Mouse (Mus musculus): ENCODE measurements around the gene Fuca1. TPM values are rescaled to one million over a fixed set of nuclear protein-coding genes. Genes with fewer than 3 reads are reported as not detected.
A peak's percentile ranks its signal among the peaks of the same experiment; 100 is the strongest.

The Fuca1 gene
- total and polyA plus RNA-seq, 3 experiments = 26.8 to 48.6 TPM; not detected in 1

DNA sequence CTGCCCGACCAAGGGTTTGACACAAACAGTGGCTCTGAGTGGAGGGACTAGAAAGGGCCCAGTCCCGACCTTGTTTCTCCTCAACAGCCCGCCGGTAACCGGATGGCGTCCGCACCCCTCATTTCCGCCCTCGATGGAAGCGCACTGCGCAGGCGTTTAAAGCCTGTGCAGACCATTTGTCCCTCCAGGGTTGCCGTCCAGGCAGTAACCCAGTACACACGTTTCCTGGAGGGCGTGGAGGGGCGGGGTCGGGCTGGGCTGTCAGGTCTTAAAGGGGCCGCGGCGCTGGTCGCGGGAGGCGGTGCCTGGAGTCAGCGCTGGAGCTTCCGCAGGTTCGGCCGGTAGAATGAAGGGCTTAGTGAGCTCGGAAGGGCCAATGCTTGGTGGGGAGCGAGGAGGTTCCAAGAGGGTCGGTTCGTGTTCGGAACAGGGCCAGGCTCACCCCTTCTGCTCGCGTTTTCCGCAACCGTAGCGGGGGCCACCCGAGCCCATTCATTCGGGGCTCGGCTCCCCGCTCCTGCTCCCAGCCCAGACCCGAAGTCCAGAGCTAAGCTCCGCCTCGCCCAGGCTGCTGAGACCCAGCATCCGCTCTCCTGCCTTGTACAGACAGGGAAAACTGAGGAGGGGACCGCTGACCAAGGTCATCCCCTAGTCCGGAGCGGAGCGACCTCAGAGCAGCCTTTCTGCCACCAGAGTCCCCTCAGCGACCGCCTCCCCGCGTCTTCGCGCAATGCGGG, 43.1 kb downstream of the Fuca1 start, which contains the start of gene Gale (continued):
- TF ChIP-seq NRF1 (IDR thresholded peaks at IDR 0.05; ENCODE audit: insufficient read depth, low read depth, low read length, poor library complexity, severe bottlenecking) (peak; percentile 87), CHD1 (IDR thresholded peaks at IDR 0.05; ENCODE audit: low read depth, low read length) (no peak), RCOR1 (IDR thresholded peaks at IDR 0.05; ENCODE audit: low read depth, low read length) (no peak), MXI1 (IDR thresholded peaks at IDR 0.05; ENCODE audit: low read depth, low read length) (peak; percentile 88), POLR2A (IDR thresholded peaks at IDR 0.05; ENCODE audit: control insufficient read depth in 1 of 2, insufficient read depth in 1 of 2, low read depth in 1 of 2, low read length in 2 of 2, poor library complexity in 1 of 2) (peak; percentile 88 to 97), MYB (IDR thresholded peaks at IDR 0.05; ENCODE audit: low read depth, low read length) (no peak), TAL1 (IDR thresholded peaks at IDR 0.05; ENCODE audit: low read length) (no peak), EP300 (IDR thresholded peaks at IDR 0.05; ENCODE audit: low read depth in 1 of 2, low read length in 2 of 2) (peak in 1 of 2 experiments; percentile 43; a peak in 2 of 4 replicates), HCFC1 (IDR thresholded peaks at IDR 0.05; ENCODE audit: low read depth, low read length) (peak; percentile 97), KAT2A (conservative IDR thresholded peaks at IDR 0.05; ENCODE audit: low read depth, low read length) (peak; percentile 75), ZKSCAN1 (IDR thresholded peaks at IDR 0.05; ENCODE audit: low read depth, low read length) (no peak), CHD2 (IDR thresholded peaks at IDR 0.05; ENCODE audit: low read length) (no peak), GATA1 (IDR thresholded peaks at IDR 0.05; ENCODE audit: low read depth, low read length) (no peak)

DNA sequence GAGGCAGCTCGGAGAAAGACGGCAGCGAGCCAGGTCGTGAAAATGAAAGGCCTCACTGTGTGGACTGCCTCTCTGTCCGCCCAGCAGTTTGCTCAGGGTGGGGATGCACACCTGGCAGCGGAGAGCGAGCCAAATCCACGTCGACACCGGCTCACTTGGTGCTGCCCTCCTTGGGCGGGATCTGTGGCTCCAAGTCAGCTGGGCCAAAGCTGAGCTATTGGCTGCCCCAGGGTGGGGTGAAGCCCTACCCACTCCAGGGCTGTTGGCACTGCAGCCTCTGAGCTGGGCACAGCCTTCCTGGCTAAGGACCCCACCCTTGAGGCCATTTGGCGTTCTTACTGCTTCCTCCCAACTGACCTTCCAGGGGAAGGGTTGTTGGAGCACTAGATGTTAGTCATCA, 43.9 kb downstream of the Fuca1 start:
- peaks cover 7% of the 10 kb centered on the region; the same call in 1 of the 2 replicates for H3K79me2 ChIP-seq (ENCODE audit: control insufficient read depth, insufficient read depth, low read length, poor library complexity)
- peak; percentile 59 for DNase-seq (ENCODE audit: low read depth, low spot score)
- H3K27ac ChIP-seq (ENCODE audit: control insufficient read depth, low read depth, low read length) = no peak overlapping the region
- TF ChIP-seq MAX (IDR thresholded peaks at IDR 0.05; ENCODE audit: low read length) (no peak), NELFE (IDR thresholded peaks at IDR 0.05; ENCODE audit: low read depth, low read length) (0 out of 2 replicates have a peak, but pooled peaks have one; percentile 16), GATA1 (IDR thresholded peaks at IDR 0.05; ENCODE audit: low read depth, low read length) (no peak), MYB (IDR thresholded peaks at IDR 0.05; ENCODE audit: low read depth, low read length) (no peak), ZNF384 (IDR thresholded peaks at IDR 0.05; ENCODE audit: low read depth, low read length) (no peak), TCF12 (IDR thresholded peaks at IDR 0.05; ENCODE audit: low read depth, low read length) (no peak), TBP (IDR thresholded peaks at IDR 0.05; ENCODE audit: low read depth, low read length) (no peak), SIN3A (IDR thresholded peaks at IDR 0.05; ENCODE audit: low read length) (0 out of 2 replicates have a peak, but pooled peaks have one; percentile 7), POLR2AphosphoS2 (IDR thresholded peaks at IDR 0.05; ENCODE audit: low read length) (no peak), MYC (IDR thresholded peaks at IDR 0.05; ENCODE audit: low read depth, low read length) (no peak), ZKSCAN1 (IDR thresholded peaks at IDR 0.05; ENCODE audit: low read depth, low read length) (no peak), MXI1 (IDR thresholded peaks at IDR 0.05; ENCODE audit: low read depth, low read length) (no peak; the same call in 1 of the 2 replicates), ETS1 (IDR thresholded peaks at IDR 0.05; ENCODE audit: low read depth, low read length) (0 out of 2 replicates have a peak, but pooled peaks have one; percentile 16), E2F4 (IDR thresholded peaks at IDR 0.05; ENCODE audit: borderline replicate concordance, low read depth, low read length) (no peak)
- no peaks in the 10 kb centered on the region for H3K9me3 ChIP-seq (replicated peaks; ENCODE audit: insufficient read depth, low read length)
- no peaks in the 10 kb centered on the region for H3K27me3 ChIP-seq (ENCODE audit: control insufficient read depth in 1 of 2, insufficient read depth in 2 of 2, low read length in 2 of 2)
- H3K4me3 ChIP-seq (ENCODE audit: control insufficient read depth in 1 of 2, insufficient read depth in 1 of 2, low read depth in 2 of 2, low read length in 2 of 2) = peak overlapping the region; percentile 78 to 83
- peaks cover 4 to 7% of the 10 kb centered on the region in 2 experiments; a peak in 3 of 4 replicates for H3K4me1 ChIP-seq (ENCODE audit: control insufficient read depth in 1 of 2, insufficient read depth in 2 of 2, low read length in 2 of 2)
- H3K36me3 ChIP-seq (ENCODE audit: control insufficient read depth in 1 of 2, insufficient read depth in 2 of 2, low read length in 2 of 2) = peaks cover 0 to 6% of the 10 kb centered on the region in 2 experiments; a peak in 3 of 4 replicates
- H3K9ac ChIP-seq (ENCODE audit: control insufficient read depth, low read depth, low read length, poor library complexity, severe bottlenecking) = peak overlapping the region; percentile 85
